Mouse (Mus musculus) myocyte (in vitro differentiated cells): ENCODE results near the gene Rpia.

ENCODE experiments used
- CEBPB ChIP-seq: IDR thresholded peaks from 2 replicates; pipeline ENCODE4 v1.6.1; 2011; ENCODE audit warnings: mild to moderate bottlenecking, moderate library complexity; ENCODE audit not compliant: poor library complexity, insufficient read depth, severe bottlenecking
- E2F4 ChIP-seq: IDR thresholded peaks from one replicate; pipeline ENCODE4 v1.6.1; 2011; ENCODE audit warnings: mild to moderate bottlenecking, control low read depth, moderate library complexity; ENCODE audit not compliant: insufficient read depth
- MAX ChIP-seq: IDR thresholded peaks from one replicate; pipeline ENCODE4 v1.6.1; 2011; ENCODE audit warnings: low read depth, mild to moderate bottlenecking, control low read depth
- MYOG ChIP-seq, 3 experiments: IDR thresholded peaks; one replicate each; pipeline ENCODE4 v1.6.1; 2011; ENCODE audit warnings: control low read depth in 2 of 3, low read depth in 2 of 3, mild to moderate bottlenecking in 2 of 3; ENCODE audit not compliant: insufficient read length in 2 of 3, control insufficient read depth in 1 of 3, insufficient read depth in 1 of 3
- POLR2A ChIP-seq: IDR thresholded peaks from one replicate; pipeline ENCODE4 v1.6.1; 2011; ENCODE audit warnings: low read depth, mild to moderate bottlenecking, control low read depth, moderate library complexity; ENCODE audit not compliant: insufficient read length
- POLR2AphosphoS2 ChIP-seq: IDR thresholded peaks from one replicate; pipeline ENCODE4 v1.6.1; 2011; ENCODE audit warnings: low read depth, control low read depth; ENCODE audit not compliant: insufficient read length
- REST ChIP-seq: IDR thresholded peaks from one replicate; pipeline ENCODE4 v1.6.1; 2011; ENCODE audit warnings: mild to moderate bottlenecking, control low read depth, moderate library complexity; ENCODE audit not compliant: insufficient read depth, insufficient read length
- SRF ChIP-seq: IDR thresholded peaks from one replicate; pipeline ENCODE4 v1.6.1; 2011; ENCODE audit warnings: low read depth; ENCODE audit not compliant: control insufficient read depth, insufficient read length
- TCF12 ChIP-seq: IDR thresholded peaks from one replicate; pipeline ENCODE4 v1.6.1; 2011; ENCODE audit warnings: mild to moderate bottlenecking, control low read depth; ENCODE audit not compliant: poor library complexity, insufficient read depth, severe bottlenecking
- USF1 ChIP-seq: IDR thresholded peaks from one replicate; pipeline ENCODE4 v1.6.1; 2011; ENCODE audit warnings: low read depth, mild to moderate bottlenecking, control low read depth, moderate library complexity

GRCm38 (mm10) chr6:70725639-70726038 is 66.4 kb downstream of the Rpia start:
- TF ChIP-seq USF1 (no peak), TCF12 (no peak), POLR2A (no peak), MAX (no peak), MYOG (IDR thresholded peaks at IDR 0.05; ENCODE audit: control insufficient read depth in 1 of 3, insufficient read depth in 1 of 3, insufficient read length in 2 of 3, low read depth in 2 of 3) (no peak), POLR2AphosphoS2 (no peak), E2F4 (no peak), REST (no peak), SRF (no peak), CEBPB (no peak)
